Mouse (Mus musculus): Measurements from ENCODE around the gene Pf4.

GRCm38 (mm10) chr5:90778856-90779255 lies 6.6 kb downstream of the Pf4 start:
- no peak for TF ChIP-seq POLR2A (IDR thresholded peaks at IDR 0.05; ENCODE audit: borderline replicate concordance, insufficient read depth, low read length)
- TF ChIP-seq CTCF (IDR thresholded peaks at IDR 0.05; ENCODE audit: borderline replicate concordance, insufficient read depth, low read depth, low read length) = no peak

All from cerebellum, adult 2 months (tissue).